Comparison of ENCODE assay signal across 27 mouse cellular contexts in genomic region chr1:36275635-36276389, GRCm38 (mm10). TPM values are rescaled to one million over a fixed set of nuclear protein-coding genes. Genes with fewer than 3 reads are reported as not detected.
A peak's percentile ranks its signal among the peaks of the same experiment; 100 is the strongest.
DNase-seq lines count a peak whose midpoint lies in the region; ATAC-seq and TF ChIP-seq lines count a peak whose summit lies in the region.
"Had no signal": no experiment of that assay in that cellular context is flagged by ENCODE, and none has a peak within 500 bp of the region (broad histone marks: within the 10 kb centered on the region; RNA-seq: fewer than 3 reads in every experiment).

No protein-coding gene starts in this region.

- TF ChIP-seq CTCF in small intestine, adult 2 months (IDR thresholded peaks at IDR 0.05; ENCODE audit: extremely low read depth, insufficient read length, insufficient replicate concordance, low read depth, low read length): no peak
- TF ChIP-seq CTCF in hindbrain, postnatal 0 days (IDR thresholded peaks at IDR 0.05; ENCODE audit: low read depth): no peak

- 53% methylated on average over 13 of the region's 13 CpGs for WGBS in kidney, embryonic 15.5 days
- WGBS in liver, embryonic 12.5 days (ENCODE audit: insufficient replicate concordance): 43% methylated on average over 13 of the region's 13 CpGs
- WGBS in small intestine, adult 2 months: 29% methylated on average over 13 of the region's 13 CpGs
- 62% methylated on average over 13 of the region's 13 CpGs for WGBS in hindbrain, postnatal 0 days

- no peak overlapping the region for H3K4me3 ChIP-seq in kidney, embryonic 15.5 days (replicated peaks)
- no peak overlapping the region for H3K4me3 ChIP-seq in liver, embryonic 12.5 days
- H3K4me3 ChIP-seq in small intestine, adult 2 months (ENCODE audit: low read depth, low read length): no peak overlapping the region
- H3K4me3 ChIP-seq in hindbrain, postnatal 0 days (ENCODE audit: low read length): no peak overlapping the region
- H3K4me3 ChIP-seq: embryonic facial prominence, embryonic 13.5 days; heart, embryonic 13.5 days; left cerebral cortex, adult 2 months; limb, embryonic 10.5 days; liver, embryonic 15.5 days; midbrain, embryonic 13.5 days had no signal

- no peak overlapping the region for H3K4me2 ChIP-seq in kidney, embryonic 15.5 days
- no peak overlapping the region for H3K4me2 ChIP-seq in liver, embryonic 12.5 days
- no peak overlapping the region for H3K4me2 ChIP-seq in hindbrain, postnatal 0 days (ENCODE audit: low read depth, low read length)
- H3K4me2 ChIP-seq: embryonic facial prominence, embryonic 13.5 days; heart, embryonic 13.5 days; hindbrain, embryonic 14.5 days; liver, embryonic 15.5 days; midbrain, embryonic 13.5 days had no signal

- no peak for DNase-seq in kidney, adult 11 months
- peak; percentile 46 for DNase-seq in MEL-GATA-1-ER (ENCODE audit: extremely low read depth, low read depth)
- no peak for DNase-seq in urinary bladder, adult 2 months (ENCODE audit: low spot score)
- no peak for DNase-seq in frontal cortex, postnatal 36 days (ENCODE audit: low spot score in 2 of 2)
- no peak for DNase-seq in hindbrain, postnatal 0 days (ENCODE audit: low spot score)
- DNase-seq: adrenal gland, postnatal 10 days; cerebellum, adult 11 months; cerebellum, postnatal 14 days; heart, postnatal 36 days; kidney, adult 2 months; kidney, postnatal 36 days; right cerebral cortex, adult 18-20 months; spleen, adult 18-20 months had no signal

- no peak overlapping the region for H3K9ac ChIP-seq in kidney, embryonic 15.5 days
- H3K9ac ChIP-seq in liver, embryonic 12.5 days: no peak overlapping the region
- no peak overlapping the region for H3K9ac ChIP-seq in hindbrain, postnatal 0 days (replicated peaks; ENCODE audit: low read length)
- H3K9ac ChIP-seq: embryonic facial prominence, embryonic 13.5 days; heart, embryonic 13.5 days; hindbrain, embryonic 14.5 days; liver, embryonic 15.5 days had no signal

- H3K27me3 ChIP-seq in kidney, embryonic 15.5 days: no peaks in the 10 kb centered on the region
- 0 out of 2 replicates have a peak, but pooled peaks cover 5% of the 10 kb centered on the region for H3K27me3 ChIP-seq in liver, embryonic 12.5 days (replicated peaks)
- H3K27me3 ChIP-seq in small intestine, adult 2 months (ENCODE audit: control insufficient read depth, insufficient read depth, low read length): no peaks in the 10 kb centered on the region
- no peaks in the 10 kb centered on the region for H3K27me3 ChIP-seq in hindbrain, postnatal 0 days (ENCODE audit: insufficient read depth, low read length)
- H3K27me3 ChIP-seq: heart, embryonic 13.5 days; midbrain, embryonic 13.5 days; Patski had no signal

- 0 out of 2 replicates have a peak overlapping the region, but pooled peaks have one; percentile 4 for H3K27ac ChIP-seq in kidney, embryonic 15.5 days
- no peak overlapping the region for H3K27ac ChIP-seq in liver, embryonic 12.5 days
- peak overlapping the region; percentile 100 for H3K27ac ChIP-seq in small intestine, adult 2 months (ENCODE audit: insufficient read depth, low read depth, low read length)
- no peak overlapping the region for H3K27ac ChIP-seq in hindbrain, postnatal 0 days
- H3K27ac ChIP-seq: embryonic facial prominence, embryonic 13.5 days; heart, embryonic 13.5 days; hindbrain, embryonic 14.5 days; left cerebral cortex, adult 2 months; limb, embryonic 10.5 days; liver, embryonic 15.5 days; midbrain, embryonic 13.5 days had no signal

- H3K9me3 ChIP-seq in kidney, embryonic 15.5 days (replicated peaks): no peaks in the 10 kb centered on the region
- H3K9me3 ChIP-seq in liver, embryonic 12.5 days (replicated peaks): no peaks in the 10 kb centered on the region
- H3K9me3 ChIP-seq in hindbrain, postnatal 0 days (ENCODE audit: low read length): no peaks in the 10 kb centered on the region
- H3K9me3 ChIP-seq: embryonic facial prominence, embryonic 13.5 days; heart, embryonic 13.5 days; limb, embryonic 10.5 days; liver, embryonic 15.5 days; midbrain, embryonic 13.5 days had no signal

- TF ChIP-seq POLR2A in small intestine, adult 2 months (IDR thresholded peaks at IDR 0.05; ENCODE audit: low read depth, low read length): no peak

- peaks cover 53% of the 10 kb centered on the region for H3K4me1 ChIP-seq in kidney, embryonic 15.5 days
- peaks cover 56% of the 10 kb centered on the region for H3K4me1 ChIP-seq in liver, embryonic 12.5 days
- H3K4me1 ChIP-seq in small intestine, adult 2 months (ENCODE audit: control insufficient read depth, insufficient read depth, insufficient read length, low read length): peaks cover 23% of the 10 kb centered on the region; the same call in 1 of the 2 replicates
- H3K4me1 ChIP-seq in hindbrain, postnatal 0 days (ENCODE audit: insufficient read depth, low read length): no peaks in the 10 kb centered on the region
- H3K4me1 ChIP-seq: midbrain, embryonic 13.5 days had no signal

- H3K36me3 ChIP-seq in kidney, embryonic 15.5 days: no peaks in the 10 kb centered on the region
- H3K36me3 ChIP-seq in liver, embryonic 12.5 days: no peaks in the 10 kb centered on the region
- H3K36me3 ChIP-seq in small intestine, adult 2 months (ENCODE audit: control insufficient read depth, insufficient read depth, low read length): peaks cover 5% of the 10 kb centered on the region
- no peaks in the 10 kb centered on the region for H3K36me3 ChIP-seq in hindbrain, postnatal 0 days (ENCODE audit: insufficient read depth, low read length)
- H3K36me3 ChIP-seq: embryonic facial prominence, embryonic 13.5 days; heart, embryonic 13.5 days; limb, embryonic 10.5 days; liver, embryonic 15.5 days; midbrain, embryonic 13.5 days had no signal

- ATAC-seq in kidney, embryonic 15.5 days (replicated peaks; ENCODE audit: low FRiP score): no peak
- ATAC-seq in liver, embryonic 12.5 days: 0 out of 2 replicates have a peak, but pooled peaks have one; percentile 19
- no peak for ATAC-seq in hindbrain, postnatal 0 days
- ATAC-seq: activated CD4-positive, CD25-positive, alpha-beta regulatory T cell, adult 4 months; forebrain, embryonic 16.5 days; lung, postnatal 0 days; midbrain, embryonic 13.5 days; Patski had no signal

RNA-seq across cellular contexts. Expression of gene Neurl3, which starts 1.3 kb away (rescaled TPM):
- polyA plus RNA-seq in kidney, embryonic 15.5 days (2015; fragmentation: Nextera tagmentation; extraction: Ambion mirVana): 16.6 and 17.7 TPM in 2 replicates
- polyA plus RNA-seq in liver, embryonic 12.5 days (2016; fragmentation: Nextera tagmentation; extraction: Ambion mirVana): 3.4 and 3.7 TPM in 2 replicates
- 105 and 170 TPM in 2 replicates for polyA plus RNA-seq in small intestine, adult 2 months (2012; rRNA removed)
- 10.2 and 12.5 TPM in 2 replicates for polyA plus RNA-seq in urinary bladder, adult 2 months (2012; rRNA removed)
- 0.16 and 1.2 TPM in 2 replicates for total RNA-seq in hindbrain, postnatal 0 days (2014; rRNA removed)
- polyA plus RNA-seq in hindbrain, postnatal 0 days (2015; fragmentation: Nextera tagmentation; extraction: Ambion mirVana): 1.8 and 2.1 TPM in 2 replicates

RNA-seq across cellular contexts. Expression of gene Uggt1, which starts 31.3 kb away (rescaled TPM):
- polyA plus RNA-seq in kidney, embryonic 15.5 days (2015; fragmentation: Nextera tagmentation; extraction: Ambion mirVana): 56.1 and 59.9 TPM in 2 replicates
- 28.5 and 29.0 TPM in 2 replicates for polyA plus RNA-seq in liver, embryonic 12.5 days (2016; fragmentation: Nextera tagmentation; extraction: Ambion mirVana)
- polyA plus RNA-seq in small intestine, adult 2 months (2012; rRNA removed): 6.2 and 11.7 TPM in 2 replicates
- 20.6 and 25.2 TPM in 2 replicates for polyA plus RNA-seq in urinary bladder, adult 2 months (2012; rRNA removed)
- 33.5 and 40.2 TPM in 2 replicates for total RNA-seq in hindbrain, postnatal 0 days (2014; rRNA removed)
- 22.1 and 24.3 TPM in 2 replicates for polyA plus RNA-seq in hindbrain, postnatal 0 days (2015; fragmentation: Nextera tagmentation; extraction: Ambion mirVana)

RNA-seq across cellular contexts. Expression of gene Arid5a, which starts 31.7 kb away (rescaled TPM):
- polyA plus RNA-seq in kidney, embryonic 15.5 days (2015; fragmentation: Nextera tagmentation; extraction: Ambion mirVana): 6.7 and 7.3 TPM in 2 replicates
- 2.3 and 3.4 TPM in 2 replicates for polyA plus RNA-seq in liver, embryonic 12.5 days (2016; fragmentation: Nextera tagmentation; extraction: Ambion mirVana)
- polyA plus RNA-seq in small intestine, adult 2 months (2012; rRNA removed): 4.0 and 11.1 TPM in 2 replicates
- polyA plus RNA-seq in urinary bladder, adult 2 months (2012; rRNA removed): 7.4 and 8.1 TPM in 2 replicates
- total RNA-seq in hindbrain, postnatal 0 days (2014; rRNA removed): 10.1 and 13.8 TPM in 2 replicates
- 8.4 and 8.5 TPM in 2 replicates for polyA plus RNA-seq in hindbrain, postnatal 0 days (2015; fragmentation: Nextera tagmentation; extraction: Ambion mirVana)

Comparison
In these comparisons a context has a peak if more than half of its experiments do, and no peak if none do; other contexts are left out.
1. H3K27ac ChIP-seq: peak in kidney, embryonic 15.5 days (single experiment) and small intestine, adult 2 months (single experiment); none in liver, embryonic 12.5 days (single experiment) and hindbrain, postnatal 0 days (single experiment).